Mouse (Mus musculus): ENCODE measurements around the gene Stag3. TPM values are rescaled to one million over a fixed set of nuclear protein-coding genes. Genes with fewer than 3 reads are reported as not detected.
A peak's percentile ranks its signal among the peaks of the same experiment; 100 is the strongest.

Stag3 gene
- polyA plus RNA-seq (2012; rRNA removed) = 2.8 and 3.3 TPM in 2 replicates

DNA sequence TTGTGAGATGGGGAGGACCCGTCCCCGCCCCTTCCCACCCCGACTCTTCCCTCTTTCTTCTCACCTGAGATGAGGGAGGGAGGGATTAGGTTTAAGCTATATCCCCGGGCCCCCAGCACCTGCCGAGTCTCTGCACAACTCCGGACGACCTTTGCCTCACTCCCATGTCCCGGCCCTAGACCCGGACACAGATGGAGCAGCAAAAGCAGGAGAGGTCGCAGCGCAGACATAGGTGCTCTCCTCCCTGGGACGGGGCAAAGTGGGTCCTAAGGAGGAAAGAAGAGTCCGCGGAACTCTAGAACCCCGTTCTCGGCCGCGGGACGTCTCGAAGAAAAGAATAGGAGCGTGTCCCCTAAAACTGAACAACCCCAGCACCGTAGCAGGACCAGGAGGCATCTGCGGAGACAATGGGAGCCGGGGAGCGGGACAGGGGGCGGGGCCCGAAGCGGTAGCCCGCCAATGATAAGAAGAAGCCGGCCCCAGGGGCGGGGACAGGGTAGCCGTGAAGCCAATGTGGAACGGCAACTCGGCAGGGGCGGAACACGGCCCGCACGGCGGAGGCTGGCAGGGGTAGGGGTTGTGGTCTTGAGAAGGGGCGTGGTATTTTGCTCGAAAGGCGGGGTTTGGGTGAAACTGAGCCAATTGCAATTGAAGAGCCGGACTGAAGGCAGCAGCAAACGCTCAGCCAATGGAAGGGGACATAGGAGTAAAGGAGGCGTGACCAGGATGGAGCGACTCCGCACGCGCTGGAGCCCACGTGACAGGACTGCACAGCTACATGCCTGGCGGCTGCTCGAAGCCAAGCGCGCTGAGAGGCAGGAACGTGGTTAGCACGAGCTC is at the start of gene Stag3, which contains the start of the genes Gm43720 and Gpc2:
Gene Stag3 (plus strand): TSS at position 656 of the 840 bp plus-strand sequence.
Gene Gm43720 (minus strand): TSS at position 374 of the 840 bp plus-strand sequence.
Gene Gpc2 (minus strand): TSS at position 421 of the 840 bp plus-strand sequence.
- peak; percentile 67 for DNase-seq (ENCODE audit: low spot score)

DNA sequence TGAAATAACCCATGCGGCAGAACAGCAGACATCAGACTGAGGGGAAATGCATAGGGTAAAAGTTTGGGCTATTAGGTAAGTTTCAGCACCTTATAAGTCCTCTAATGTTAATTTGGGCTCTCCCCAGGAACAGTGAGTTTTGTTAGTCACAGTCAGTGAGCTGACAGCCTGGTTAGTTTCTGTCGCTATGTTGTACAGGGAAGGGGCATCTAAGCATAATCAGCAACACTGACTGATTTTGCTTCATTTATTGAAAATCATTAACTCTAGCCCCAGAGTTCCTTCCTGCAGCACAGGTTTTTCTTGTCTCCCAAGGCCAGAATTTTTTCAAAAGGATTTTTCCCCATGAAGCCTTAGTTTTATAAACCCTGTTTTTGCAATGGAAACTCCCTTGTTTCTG is 46.3 kb upstream of the Stag3 start:
- DNase-seq (ENCODE audit: low spot score) = no peak

DNA sequence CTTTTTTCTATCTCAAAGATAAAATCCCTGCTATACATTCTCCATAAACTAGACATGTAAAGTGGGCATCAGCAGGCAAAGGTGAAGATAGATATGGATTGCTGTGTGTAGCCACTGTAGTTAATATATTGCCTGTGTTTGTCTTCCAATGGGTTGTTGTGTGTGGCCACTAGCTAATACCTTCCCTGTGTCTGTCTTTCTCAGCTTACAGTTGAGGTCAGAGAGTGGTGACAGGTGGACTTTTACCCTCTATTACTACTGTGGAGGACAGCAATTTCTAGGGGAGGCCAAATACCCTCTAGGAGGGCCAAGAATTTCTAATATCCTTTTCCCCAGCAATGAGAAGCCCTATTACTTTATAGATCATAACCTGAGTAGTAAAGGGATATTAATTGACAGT is 45.8 kb upstream of the Stag3 start:
- no peak for DNase-seq (ENCODE audit: low spot score)

DNA sequence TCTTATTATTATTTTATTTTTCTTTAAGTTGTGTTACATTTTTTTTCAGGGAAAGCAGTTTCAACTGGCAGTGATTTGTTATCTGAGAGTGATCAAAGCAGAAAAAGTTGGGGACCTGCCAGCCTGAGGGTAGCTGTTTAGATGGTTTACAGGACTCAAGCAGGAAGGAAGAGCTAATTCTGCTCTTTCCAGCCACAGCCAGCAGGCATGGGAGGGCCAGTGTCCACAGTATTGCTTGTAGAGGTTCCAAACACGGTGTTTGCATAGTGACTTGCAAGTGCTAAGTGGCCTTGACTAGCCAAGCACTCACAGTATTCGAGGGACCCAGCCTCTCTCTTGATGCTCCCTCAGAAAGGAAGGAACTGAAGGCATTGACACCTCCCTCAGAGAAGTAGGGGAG is 38.5 kb upstream of the Stag3 start:
- no peak for DNase-seq (ENCODE audit: low spot score)

DNA sequence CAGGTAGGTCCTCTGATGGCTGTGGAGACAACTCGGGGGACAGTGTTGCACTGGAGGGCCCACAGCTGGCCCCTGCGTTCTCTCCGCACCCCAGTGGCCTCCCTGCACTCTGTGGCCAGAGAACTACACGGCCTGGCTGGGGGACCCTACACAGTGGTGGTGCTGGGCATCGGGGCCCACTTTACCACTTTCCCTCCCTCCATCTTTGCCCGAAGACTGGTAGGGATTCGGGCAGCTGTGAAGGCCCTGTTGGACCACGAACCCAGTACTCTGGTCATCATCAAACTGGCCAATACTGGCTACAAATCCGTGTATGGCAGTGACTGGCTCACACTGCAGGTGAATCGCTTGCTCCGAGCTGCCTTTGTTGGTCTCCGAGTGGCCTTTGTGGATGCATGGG is 28.9 kb upstream of the Stag3 start:
- DNase-seq (ENCODE audit: low spot score) = no peak

DNA sequence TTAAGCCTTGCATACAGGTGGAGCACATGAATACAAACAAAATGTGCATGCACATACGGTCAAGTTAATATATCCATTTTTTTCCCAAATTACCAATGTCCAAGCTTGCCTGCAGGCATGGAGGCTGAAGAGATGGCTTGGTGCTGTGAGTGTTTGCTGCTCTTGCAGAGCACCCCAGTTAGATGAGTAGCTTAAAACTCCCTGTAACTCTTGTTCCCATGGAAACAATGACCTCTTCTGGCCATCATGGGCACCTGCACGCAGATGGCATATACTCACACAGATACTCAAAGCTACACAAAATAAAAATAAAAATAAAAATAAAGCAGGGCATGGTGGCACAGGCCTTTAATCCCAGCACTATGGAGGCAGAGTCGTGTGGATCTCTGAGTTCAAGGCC is 27.0 kb upstream of the Stag3 start:
- no peak for DNase-seq (ENCODE audit: low spot score)

DNA sequence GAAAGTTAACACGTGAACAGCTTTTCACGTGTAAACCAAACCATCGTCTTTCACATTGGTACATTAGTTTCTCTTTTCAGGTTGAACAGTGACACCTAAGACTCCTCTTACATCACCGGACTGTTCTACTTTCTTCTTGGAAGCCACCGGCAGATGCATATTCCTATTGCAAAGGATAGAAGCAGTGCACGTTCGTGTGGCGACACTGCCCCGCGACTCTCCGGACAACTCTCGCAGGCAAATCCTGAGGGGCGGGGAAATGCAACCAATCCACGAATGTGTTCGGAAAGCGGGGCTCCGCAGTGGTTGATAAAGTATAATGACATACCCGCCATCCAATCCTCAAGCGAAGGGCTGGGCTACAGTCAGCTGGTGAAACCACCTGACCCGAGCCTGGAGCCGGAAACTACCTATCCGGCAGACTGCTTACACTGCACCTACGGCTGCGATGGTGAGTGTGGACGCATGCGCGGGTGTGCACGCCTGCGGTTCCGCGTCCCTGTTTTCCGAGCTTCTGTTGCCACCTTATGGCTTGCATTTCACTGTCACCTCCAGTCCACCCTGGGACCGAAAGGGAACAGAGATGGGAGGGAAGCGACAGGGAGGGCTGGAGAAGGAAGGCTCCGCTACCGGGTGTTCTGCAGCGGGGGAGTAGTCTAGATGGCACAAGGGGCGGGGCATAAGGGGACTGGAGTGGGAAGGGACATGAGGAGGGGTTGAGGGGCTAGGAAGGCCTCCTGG is 24.5 kb upstream of the Stag3 start, which contains the start of gene Lamtor4:
Gene Lamtor4 (plus strand): TSS at position 130 of the 741 bp plus-strand sequence.
- DNase-seq (ENCODE audit: low spot score) = peak; percentile 81

DNA sequence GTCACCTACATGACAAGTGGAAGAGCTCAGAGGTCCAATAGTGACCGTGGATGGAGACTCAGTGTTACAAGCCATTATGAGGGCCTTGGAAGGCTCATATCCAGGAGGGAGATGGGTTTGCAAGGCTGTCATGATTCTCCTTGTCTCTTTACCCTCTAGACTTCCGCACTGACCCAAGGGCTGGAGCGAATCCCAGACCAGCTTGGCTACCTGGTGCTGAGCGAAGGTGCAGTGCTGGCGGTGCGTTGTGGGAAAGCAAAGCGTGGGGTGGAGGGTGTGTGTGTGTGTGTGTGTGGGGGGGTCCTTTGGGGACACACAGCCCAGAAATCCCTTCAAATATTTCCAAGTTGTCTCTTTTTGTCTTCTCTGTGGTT is 24.0 kb upstream of the Stag3 start:
- no peak for DNase-seq (ENCODE audit: low spot score)

DNA sequence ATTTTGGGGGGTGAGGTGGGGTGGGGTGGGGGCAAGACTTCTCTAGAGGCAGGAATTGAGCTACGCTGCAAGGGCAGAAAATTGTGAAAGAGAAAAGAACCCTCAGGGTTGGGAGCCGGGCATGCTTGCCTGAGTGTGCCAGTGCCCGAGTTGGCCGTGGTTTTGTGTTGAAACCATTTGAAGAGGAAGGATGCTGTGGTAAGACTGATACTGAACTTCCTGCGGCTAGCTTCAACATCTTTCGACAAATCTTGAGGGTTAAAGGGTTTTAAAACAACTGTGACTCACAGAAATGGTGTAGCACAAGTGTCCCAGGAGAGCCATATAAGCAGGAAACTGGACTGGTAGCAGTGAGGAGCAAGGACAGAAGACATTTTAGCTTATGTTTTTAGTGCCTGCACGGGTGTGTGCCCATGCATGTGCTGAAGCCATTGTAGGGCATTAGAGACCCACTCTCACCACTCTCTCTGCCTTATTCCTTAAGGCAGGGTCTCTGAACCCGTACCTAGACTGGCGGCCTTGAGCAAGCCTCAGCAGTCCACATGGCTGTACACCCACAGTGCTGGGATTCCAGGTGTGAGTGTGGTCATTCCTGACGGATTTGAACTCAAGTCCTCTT is 23.0 kb upstream of the Stag3 start:
- DNase-seq (ENCODE audit: low spot score) = no peak

DNA sequence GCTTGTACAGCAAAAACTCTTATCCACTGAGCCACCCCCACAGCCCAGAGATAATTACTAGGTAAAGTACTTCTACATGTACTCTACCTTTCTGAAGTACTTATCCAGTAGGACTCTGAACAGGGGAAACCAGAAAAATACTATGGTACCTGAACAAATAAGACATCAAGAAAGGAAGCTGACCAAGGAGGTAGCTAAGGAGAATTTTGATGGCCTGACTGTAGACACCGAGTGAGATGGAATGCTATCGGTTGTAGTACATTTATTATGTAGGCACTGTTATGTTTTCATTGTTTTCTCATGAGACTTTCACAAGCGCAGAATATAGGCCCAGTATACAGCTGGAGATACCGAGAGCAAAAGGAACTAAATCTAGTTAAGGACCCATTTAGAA is 22.5 kb upstream of the Stag3 start:
- no peak for DNase-seq (ENCODE audit: low spot score)

DNA sequence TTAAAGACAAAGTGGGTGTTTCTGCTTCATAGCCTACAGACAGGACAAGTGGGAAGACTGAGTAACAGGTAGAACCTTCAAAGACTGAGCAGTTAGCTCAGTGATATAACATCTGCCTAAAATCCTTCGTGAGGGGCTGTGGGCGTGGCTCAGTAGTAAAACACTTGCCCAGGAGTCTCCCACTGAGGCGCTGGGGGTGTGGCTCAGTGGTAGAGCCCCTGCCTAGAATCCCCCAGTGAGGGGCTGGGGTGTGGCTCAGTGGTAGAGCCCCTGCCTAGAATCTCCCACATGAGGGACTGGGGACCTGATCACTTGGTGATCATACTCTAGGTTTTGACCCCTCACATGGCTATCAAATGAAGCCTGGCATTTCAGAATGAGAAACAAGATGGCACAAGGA is 22.0 kb upstream of the Stag3 start:
- no peak for DNase-seq (ENCODE audit: low spot score)

DNA sequence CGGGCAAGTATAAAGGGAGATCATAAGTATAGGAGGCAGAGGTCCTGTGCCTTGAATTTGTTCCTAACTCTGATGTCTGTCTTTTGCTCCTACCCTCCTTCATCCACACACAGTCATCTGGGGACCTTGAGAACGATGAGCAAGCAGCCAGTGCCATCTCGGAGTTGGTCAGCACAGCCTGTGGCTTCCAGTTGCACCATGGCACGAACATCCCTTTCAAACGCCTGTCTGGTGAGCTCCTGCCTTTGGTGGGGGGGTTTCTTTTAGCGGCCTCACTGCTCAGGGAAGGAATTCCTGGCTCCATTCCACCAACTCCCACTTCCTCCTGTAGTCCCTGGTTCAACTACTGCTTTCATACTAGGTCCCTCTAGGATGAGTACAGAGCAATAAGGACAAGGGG is 21.5 kb upstream of the Stag3 start:
- DNase-seq (ENCODE audit: low spot score) = no peak

DNA sequence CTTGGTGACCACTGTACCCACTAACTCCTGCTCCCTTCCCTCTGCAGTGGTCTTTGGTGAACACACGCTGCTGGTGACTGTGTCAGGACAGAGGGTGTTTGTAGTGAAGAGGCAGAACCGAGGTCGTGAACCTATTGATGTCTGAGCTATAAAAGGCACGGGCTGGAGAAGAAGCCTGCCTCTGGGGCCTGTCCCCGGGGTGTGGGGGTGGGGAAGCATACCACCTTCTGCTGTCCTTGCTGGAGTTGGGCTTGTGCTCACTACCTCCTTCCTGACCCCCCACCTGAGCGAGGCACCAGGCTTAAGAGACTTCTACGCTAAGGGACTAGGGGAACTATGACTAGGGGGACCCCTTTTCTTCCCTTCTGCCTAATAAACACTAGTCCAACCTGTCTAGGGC is 21.0 kb upstream of the Stag3 start:
- DNase-seq (ENCODE audit: low spot score) = no peak

DNA sequence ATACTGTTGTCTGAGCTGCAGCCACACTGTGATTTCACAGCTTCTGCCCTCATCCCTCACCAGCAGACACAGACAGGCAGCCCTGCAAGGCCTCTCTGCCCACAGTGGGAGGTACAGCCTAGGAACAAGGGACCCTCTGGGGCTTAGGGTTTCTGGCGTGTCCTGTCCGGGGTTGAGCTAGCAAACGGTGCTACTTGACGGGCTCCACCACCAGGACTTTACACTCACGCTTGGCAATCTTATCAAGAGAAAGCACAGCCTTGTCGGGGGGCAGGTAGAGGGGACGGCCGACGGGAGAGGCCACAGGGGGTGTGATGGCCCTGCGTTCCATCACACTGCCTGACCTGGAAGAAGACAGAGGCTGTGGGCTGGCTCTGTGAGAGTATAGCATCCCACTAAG is 20.0 kb upstream of the Stag3 start:
- no peak for DNase-seq (ENCODE audit: low spot score)

DNA sequence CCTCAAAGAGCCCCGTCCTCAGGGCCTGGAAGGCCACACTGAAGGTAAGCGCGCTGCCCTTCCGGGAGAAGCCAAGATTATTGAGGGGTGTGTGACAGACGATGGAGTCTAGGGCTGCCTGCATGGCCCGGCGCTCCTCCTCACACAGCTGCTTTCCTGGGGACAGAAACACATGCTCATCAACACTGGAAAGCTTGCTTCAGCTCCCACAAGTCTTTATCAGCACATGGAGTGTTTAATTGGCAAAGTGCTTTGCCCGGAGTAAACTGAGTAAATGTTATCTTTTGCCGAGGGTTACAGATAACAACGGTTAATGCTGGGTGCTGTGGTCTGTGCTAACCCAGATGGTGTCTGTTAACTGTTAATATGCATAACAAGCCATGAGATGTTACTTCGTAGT is 19.2 kb upstream of the Stag3 start:
- DNase-seq (ENCODE audit: low spot score) = no peak

DNA sequence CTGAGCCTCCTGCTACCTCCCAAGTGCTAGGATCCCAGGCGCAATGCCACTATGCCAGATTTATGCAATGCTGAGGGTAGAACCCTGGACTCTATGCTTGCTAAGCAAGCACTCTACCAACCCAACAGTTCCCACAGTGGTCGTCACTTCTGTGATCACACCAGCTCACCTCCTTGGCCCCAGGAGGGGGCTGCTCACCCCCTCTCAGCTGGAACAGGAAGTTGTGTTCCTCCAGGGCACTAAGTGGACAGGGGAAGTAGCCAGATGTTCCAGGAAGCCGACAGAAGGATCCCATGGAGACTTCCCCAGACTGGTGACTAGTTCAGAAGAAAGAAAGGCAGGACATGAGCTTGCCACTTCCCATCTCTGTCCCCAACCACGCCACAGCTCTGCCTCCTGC is 18.0 kb upstream of the Stag3 start:
- no peak for DNase-seq (ENCODE audit: low spot score)

DNA sequence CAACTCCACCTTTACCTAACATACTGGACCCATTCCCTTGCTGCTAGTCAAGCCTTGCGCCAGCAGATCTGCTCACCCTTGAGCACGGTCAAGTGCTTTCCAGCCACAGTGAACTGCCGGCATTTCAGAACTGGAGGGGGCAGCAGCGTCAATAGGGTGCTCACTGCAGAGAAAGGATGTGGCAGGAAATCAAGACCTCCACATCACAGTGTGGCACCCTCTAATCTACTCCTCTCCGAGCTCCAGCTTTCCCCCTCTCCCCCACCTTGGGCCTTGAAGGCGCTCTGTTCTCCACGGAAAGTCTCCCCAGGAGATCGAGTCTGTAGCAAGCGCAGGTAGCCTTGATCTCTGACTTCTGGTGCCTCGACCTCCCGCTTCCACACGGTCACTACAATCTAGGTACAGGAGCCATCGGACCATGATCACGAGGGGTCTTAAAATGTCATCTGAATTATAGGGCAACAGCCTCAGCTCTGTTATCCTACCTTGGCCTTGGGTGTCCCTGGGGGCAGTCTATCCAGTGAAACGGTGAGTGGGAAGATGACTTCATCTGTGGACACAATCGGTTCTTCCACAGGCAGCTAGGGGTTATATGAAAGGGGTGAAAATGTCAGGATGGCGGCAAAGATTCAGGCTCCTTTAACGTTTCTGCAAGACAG is 17.3 kb upstream of the Stag3 start:
- no peak for DNase-seq (ENCODE audit: low spot score)

DNA sequence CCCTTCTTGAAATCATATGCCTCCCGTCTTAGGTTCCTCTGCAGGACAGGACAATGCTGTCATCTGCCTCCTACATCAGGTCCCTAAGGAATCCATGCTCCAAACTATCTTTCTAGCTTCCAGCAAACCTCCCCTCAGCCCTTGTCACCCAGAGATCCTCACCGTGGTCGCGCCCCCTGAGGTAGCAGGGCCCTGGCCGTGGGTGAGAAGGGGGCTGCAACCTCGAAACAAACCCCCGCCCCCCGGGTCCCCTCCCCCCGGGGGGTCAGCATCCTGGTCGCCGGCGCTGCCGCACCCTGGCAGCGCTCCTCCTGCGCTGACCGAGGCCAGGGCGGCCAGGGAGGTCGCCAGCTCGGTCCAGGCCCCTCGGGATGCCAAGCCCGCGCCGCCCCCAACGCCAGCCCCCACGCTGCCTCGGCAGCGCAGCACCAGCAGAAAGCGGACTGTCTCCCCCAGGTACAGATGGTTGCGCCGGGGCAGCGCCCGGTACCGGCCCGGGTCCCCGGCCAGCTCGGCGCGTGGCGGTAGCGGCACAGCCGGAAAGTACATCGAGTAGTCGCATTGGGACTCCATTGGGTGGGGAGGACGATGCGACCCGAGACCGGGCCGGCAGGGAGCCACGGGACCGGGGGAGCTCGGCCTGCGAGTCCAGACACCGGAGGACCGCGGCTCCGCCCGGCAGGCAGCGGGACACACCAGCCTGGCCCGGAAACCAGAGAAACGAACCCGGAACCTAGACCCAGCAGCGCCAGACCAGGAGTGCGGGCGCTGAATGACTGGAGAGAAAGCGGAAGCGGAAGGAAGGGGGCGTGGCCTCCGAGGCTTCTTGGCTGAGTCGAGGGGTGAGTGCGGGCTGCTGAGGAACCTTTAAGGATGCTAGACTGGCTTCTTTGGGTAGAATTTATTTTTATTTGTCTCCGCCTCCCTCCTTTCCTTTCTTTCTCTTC is 16.5 kb upstream of the Stag3 start, which contains the start of gene BC037034:
Gene BC037034 (minus strand): TSS at position 774 of the 947 bp plus-strand sequence.
- DNase-seq (ENCODE audit: low spot score) = peak; percentile 80

DNA sequence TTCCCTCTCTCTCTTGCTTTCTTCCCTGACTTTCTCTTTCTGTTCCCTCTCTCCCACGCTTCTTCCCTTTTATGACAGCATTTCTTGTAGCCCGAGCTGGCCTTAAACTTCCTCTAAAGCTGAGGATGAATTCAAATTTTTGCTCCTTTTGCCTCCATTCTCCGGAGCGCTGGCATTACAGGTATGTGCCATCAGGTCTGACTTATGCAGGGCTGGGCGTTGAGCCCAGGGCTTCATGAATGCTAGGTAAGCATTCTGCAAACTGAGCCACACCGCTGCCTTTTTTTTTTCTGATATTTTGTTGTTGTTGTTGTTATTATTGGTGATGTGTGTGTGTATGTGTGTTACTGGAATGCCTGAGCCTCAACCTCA is 15.8 kb upstream of the Stag3 start:
- no peak for DNase-seq (ENCODE audit: low spot score)

DNA sequence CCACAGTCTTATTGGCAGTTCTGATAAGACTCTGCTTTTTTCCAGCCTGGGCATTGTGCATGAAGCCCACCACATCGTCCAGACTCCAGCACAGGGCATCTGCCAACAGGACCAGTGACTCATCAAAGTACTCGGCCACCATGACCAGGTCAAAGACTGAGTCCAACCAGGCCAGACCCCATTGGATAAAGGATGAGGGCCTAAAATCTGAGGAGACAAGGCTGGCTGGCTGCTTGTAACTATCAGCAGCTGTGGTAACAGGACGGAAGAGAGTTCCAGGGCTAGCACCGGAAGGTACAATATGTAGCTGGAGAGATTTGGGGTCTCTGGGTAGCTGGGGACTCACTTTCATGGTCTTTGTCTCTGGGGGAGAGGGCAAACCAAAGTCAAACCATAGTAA is 14.3 kb upstream of the Stag3 start:
- DNase-seq (ENCODE audit: low spot score) = no peak

DNA sequence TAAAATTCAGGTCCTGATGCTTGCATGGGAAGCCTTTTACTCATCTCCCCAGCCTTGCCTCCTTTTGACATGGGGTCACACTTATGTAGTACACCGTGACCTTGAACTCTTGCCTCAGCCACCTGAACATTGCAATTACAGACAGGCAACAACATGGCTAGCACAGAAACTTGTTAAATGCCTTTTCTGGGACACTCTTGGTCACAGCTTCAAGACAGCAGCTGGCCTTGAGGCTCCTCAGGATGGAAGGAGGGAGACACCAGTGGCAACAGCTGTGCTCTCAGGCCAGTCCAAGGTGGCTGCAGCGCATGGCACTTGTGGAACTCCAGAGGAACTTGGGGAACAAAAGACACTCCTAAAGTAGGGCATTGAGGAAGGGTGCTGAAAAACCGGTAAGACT is 12.9 kb upstream of the Stag3 start:
- DNase-seq (ENCODE audit: low spot score) = no peak

Data from urinary bladder, adult 2 months (tissue).